Mouse (Mus musculus) inflammation-experienced regulatory T-cells (primary cell): Measurements from ENCODE around the gene Slfn9. TPM values are rescaled to one million over a fixed set of nuclear protein-coding genes. Genes with fewer than 3 reads are reported as not detected.

Experiments used
- polyA plus RNA-seq, 2 experiments: library from polyadenylated mRNA; unstranded; fragments of 100-300 nt; shearing (Covaris generic); gene quantifications; one replicate each; pipeline ENCODE4 v1.2.1; 2017

Gene Slfn9
- polyA plus RNA-seq = 10 to 100 TPM in 1 of 2 experiments, 1 to 10 TPM in 1; 7.9 to 12.5 TPM

DNA sequence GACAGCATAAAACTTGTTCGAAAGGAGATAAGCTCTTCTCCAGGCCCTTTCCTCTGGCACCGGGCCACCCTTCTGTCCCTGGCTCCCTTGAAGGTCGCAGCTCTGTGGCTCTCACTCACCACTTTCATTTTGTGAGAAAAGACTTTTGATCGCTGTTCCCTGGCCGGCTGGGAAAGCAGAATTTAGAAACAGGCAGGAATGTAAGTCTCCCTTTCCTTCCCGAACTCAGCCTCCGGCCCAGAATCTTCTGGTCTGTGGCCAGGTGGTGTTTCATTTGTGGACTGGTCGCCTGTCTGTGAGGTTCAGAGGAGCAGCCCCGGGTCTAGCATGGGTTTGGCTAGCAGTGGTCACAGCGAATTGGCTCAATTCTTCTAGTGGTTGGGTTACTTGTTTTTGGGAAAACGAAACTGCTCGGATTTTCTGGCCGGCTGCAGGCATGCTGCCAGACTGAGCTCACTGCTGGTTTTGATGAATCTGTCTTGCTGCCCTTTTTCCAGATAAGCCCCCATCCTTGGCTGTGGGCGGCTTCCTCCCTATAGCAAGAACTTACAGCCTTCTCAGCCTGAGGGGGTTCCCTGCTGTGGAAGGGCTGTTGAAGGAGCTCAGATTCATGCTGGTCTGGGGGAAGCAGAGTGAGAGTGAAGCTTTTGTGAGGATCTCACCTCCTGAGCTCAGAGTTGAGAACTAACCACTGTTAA is at the start of gene Slfn9:
TSS of gene Slfn9 (minus strand) at position 362 of the 698 bp plus-strand sequence.

DNA sequence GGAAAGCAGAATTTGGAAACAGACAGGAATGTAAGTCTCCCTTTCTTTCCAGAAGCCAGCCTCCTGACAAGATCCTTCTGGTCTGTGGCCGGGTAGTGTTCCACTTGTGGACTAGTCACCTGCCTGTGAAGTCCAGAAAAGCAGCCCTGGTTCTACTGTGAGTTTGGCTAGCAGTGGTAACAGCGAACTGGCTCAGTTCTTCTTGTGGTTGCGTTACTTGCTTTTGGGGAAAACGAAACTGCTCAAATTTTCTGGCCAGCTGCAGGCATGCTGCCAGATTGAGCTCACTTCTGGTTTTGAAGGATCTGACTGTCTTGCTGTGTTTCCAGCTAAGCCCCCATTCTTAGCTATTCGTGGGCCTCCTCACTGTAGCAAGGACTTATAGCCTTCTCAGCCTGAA is 29.0 kb upstream of the Slfn9 start, which contains the start of gene Slfn8:
TSS of gene Slfn8 (minus strand) at position 190 of the 400 bp plus-strand sequence.

DNA sequence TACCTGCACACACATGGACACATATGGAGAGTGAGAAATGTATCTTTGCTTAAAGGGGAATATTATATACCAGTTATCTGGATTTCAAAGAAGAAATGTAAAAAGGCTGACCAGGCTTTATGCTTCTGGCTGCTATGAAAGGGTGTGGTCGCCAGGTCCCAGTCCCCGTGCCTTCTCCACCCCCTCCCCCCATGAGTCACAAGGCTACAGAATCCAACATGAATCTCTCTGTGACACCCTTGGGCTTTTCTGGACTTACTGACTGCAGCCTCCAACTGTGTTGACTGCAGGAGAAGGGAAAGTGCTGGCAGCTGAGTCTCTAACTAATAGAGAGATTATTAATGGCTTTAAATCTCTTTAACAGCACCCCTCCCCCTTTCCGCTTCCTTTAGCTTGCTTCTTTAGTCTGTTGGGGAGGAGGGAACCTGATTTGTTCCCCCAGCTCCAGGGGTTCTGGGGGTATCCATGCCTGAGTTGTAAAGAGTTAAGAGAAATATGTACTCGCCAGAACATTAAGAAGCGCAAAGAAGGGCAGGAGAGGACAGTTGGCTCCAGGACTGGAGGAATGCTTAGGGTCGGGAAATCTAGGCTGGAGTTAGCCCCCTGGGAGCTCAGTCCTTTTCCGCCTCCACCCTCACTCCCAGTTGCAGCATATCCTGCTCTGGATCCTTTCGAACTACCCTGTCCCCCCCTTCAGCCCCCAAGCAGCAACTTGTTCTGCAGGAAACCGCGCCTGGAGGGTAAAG is 40.7 kb downstream of the Slfn9 start, which contains the start of gene Slfn5:
TSS of gene Slfn5 (plus strand) at position 614 of the 746 bp plus-strand sequence.

Other genes with a start within 250 kb of the Slfn9 start
- under 1 TPM; 0.43 to 0.49 TPM for gene Cct6b, start 227.5 kb downstream of the Slfn9 start, polyA plus RNA-seq
- 10 to 100 TPM; 29.5 to 40.6 TPM for gene Zfp830, start 227.5 kb downstream of the Slfn9 start, polyA plus RNA-seq
- 10 to 100 TPM; 33.2 to 38.7 TPM for gene Lig3, start 210.7 kb downstream of the Slfn9 start, polyA plus RNA-seq
- 10 to 100 TPM; 13.8 to 14.2 TPM for gene Rffl, start 120.6 kb downstream of the Slfn9 start, polyA plus RNA-seq
- gene Rad51d, start 101.2 kb downstream of the Slfn9 start, polyA plus RNA-seq = 10 to 100 TPM; 26.7 to 30.8 TPM
- gene Fndc8, start 99.7 kb downstream of the Slfn9 start, polyA plus RNA-seq = 1 to 10 TPM in 1 of 2 experiments, under 1 TPM in 1; 0.22 to 1.4 TPM
- 10 to 100 TPM; 28.9 to 56.3 TPM for gene Nle1, start 83.4 kb downstream of the Slfn9 start, polyA plus RNA-seq
- under 1 TPM; 0.05 to 0.20 TPM for gene Unc45b, start 81.3 kb downstream of the Slfn9 start, polyA plus RNA-seq
- 10 to 100 TPM; 31.9 to 36.7 TPM for gene Slfn5, start 40.5 kb downstream of the Slfn9 start, polyA plus RNA-seq
- gene Slfn8, start 29.0 kb upstream of the Slfn9 start, polyA plus RNA-seq = 100 to 1,000 TPM in 1 of 2 experiments, 10 to 100 TPM in 1; 98.3 to 115 TPM
- gene Slfn2, start 73.3 kb upstream of the Slfn9 start, polyA plus RNA-seq = 100 to 1,000 TPM; 589 to 842 TPM
- 100 to 1,000 TPM; 165 to 319 TPM for gene Slfn1, start 125.0 kb upstream of the Slfn9 start, polyA plus RNA-seq
- gene Slfn4, start 183.4 kb upstream of the Slfn9 start, polyA plus RNA-seq = under 1 TPM; 0.33 to 0.55 TPM
- gene Slfn3, start 199.5 kb upstream of the Slfn9 start, polyA plus RNA-seq = 1 to 10 TPM; 3.5 to 6.2 TPM